Mouse (Mus musculus): ENCODE measurements around the gene Obscn. TPM values are rescaled to one million over a fixed set of nuclear protein-coding genes. Genes with fewer than 3 reads are reported as not detected.

Obscn gene
- polyA plus RNA-seq (2012; ENCODE audit: low replicate concordance) = 0.40 and 1.8 TPM in 2 replicates

GRCm38 (mm10) chr11:59135904-59136452 lies at the start of gene Obscn:
Gene Obscn, minus strand, starts transcription at chr11:59136402.

DNA sequence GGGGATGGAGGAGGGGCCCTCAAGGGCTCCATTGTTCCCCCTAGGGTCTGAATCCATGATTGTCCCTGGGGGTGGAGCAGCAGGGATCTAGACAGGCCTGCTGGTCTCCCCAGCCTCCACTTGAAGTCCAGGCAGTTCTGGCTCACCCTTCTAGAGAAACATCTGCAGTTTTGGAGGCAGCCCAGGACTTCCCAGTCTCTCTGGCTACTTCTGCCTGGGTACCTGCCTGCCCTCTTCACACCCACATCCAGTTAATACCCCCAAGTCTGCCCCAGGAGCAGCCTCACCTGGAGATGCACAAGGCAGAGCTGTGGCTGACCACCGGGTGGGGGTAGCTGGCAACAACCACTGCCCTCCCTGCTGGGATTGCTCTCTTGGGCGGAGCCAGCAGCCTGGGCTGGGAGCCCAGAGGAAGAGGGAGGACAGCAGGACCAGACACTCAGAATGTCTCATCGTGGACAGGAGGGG lies 46.7 kb upstream of the Obscn start, which contains the start of gene Gjc2:
Gjc2 (minus strand) TSS at position 350 of the 468 bp plus-strand sequence.

GRCm38 (mm10) chr11:59163255-59164236 lies 27.3 kb upstream of the Obscn start, which contains the start of gene Iba57:
Gene Iba57, minus strand, starts transcription at chr11:59163739.

GRCm38 (mm10) chr11:58978027-58978705 lies 158.0 kb downstream of the Obscn start, which contains the start of gene Trim11:
Gene Trim11, plus strand, starts transcription at chr11:58978093.

GRCm38 (mm10) chr11:58954420-58955142 lies 181.6 kb downstream of the Obscn start, which contains the start of the genes Hist3h2a and Trim17:
Gene Hist3h2a, plus strand, starts transcription at chr11:58954685.
Gene Trim17, plus strand, starts transcription at chr11:58954685.

GRCm38 (mm10) chr11:58948542-58949479 lies 187.4 kb downstream of the Obscn start, which contains the start of gene Hist3h2ba:
Gene Hist3h2ba, plus strand, starts transcription at chr11:58948920.

Other genes with a start within 250 kb of the Obscn start
- gene Zfp39, start 232.2 kb downstream of the Obscn start, polyA plus RNA-seq (2012; ENCODE audit: low replicate concordance) = 0.98 and 1.1 TPM in 2 replicates
- 0.17 and 21.0 TPM in 2 replicates for gene Btnl10, start 218.5 kb downstream of the Obscn start, polyA plus RNA-seq (2012; ENCODE audit: low replicate concordance)
- 234 and 380 TPM in 2 replicates for gene Rnf187, start 197.5 kb downstream of the Obscn start, polyA plus RNA-seq (2012; ENCODE audit: low replicate concordance)
- gene Hist3h2ba, start 187.5 kb downstream of the Obscn start, polyA plus RNA-seq (2012; ENCODE audit: low replicate concordance) = 9.7 and 14.2 TPM in 2 replicates
- gene Hist3h2a, start 181.7 kb downstream of the Obscn start, polyA plus RNA-seq (2012; ENCODE audit: low replicate concordance) = 23.0 TPM in 1 of 2 replicates, not detected in the other
- gene Trim17, start 181.7 kb downstream of the Obscn start, polyA plus RNA-seq (2012; ENCODE audit: low replicate concordance) = 0.25 and 8.9 TPM in 2 replicates
- gene Trim11, start 158.3 kb downstream of the Obscn start, polyA plus RNA-seq (2012; ENCODE audit: low replicate concordance) = 82.2 and 147 TPM in 2 replicates
- gene Iba57, start 27.3 kb upstream of the Obscn start, polyA plus RNA-seq (2012; ENCODE audit: low replicate concordance) = 4.8 and 7.4 TPM in 2 replicates
- 0.08 and 0.10 TPM in 2 replicates for gene Gjc2, start 46.8 kb upstream of the Obscn start, polyA plus RNA-seq (2012; ENCODE audit: low replicate concordance)
- 25.8 and 30.4 TPM in 2 replicates for gene Guk1, start 55.8 kb upstream of the Obscn start, polyA plus RNA-seq (2012; ENCODE audit: low replicate concordance)
- gene Mrpl55, start 66.1 kb upstream of the Obscn start, polyA plus RNA-seq (2012; ENCODE audit: low replicate concordance) = 12.2 and 19.9 TPM in 2 replicates
- gene 2310033P09Rik, start 71.9 kb upstream of the Obscn start, polyA plus RNA-seq (2012; ENCODE audit: low replicate concordance) = 39.0 and 41.5 TPM in 2 replicates
- gene Arf1, start 91.9 kb upstream of the Obscn start, polyA plus RNA-seq (2012; ENCODE audit: low replicate concordance) = 169 and 214 TPM in 2 replicates
- not detected in 2 replicates for gene Wnt3a, start 154.3 kb upstream of the Obscn start, polyA plus RNA-seq (2012; ENCODE audit: low replicate concordance)
- gene Wnt9a, start 170.5 kb upstream of the Obscn start, polyA plus RNA-seq (2012; ENCODE audit: low replicate concordance) = 0.08 and 0.16 TPM in 2 replicates
- gene Prss38, start 239.3 kb upstream of the Obscn start, polyA plus RNA-seq (2012; ENCODE audit: low replicate concordance) = not detected in 2 replicates